Mouse (Mus musculus) heart, embryonic 16.5 days (tissue): ENCODE data around the gene Tmcc3. TPM values are rescaled to one million over a fixed set of nuclear protein-coding genes. Genes with fewer than 3 reads are reported as not detected.

ENCODE experiments used
- ATAC-seq: fragments of 200-750 bp; cut with Nextera tagmentation; replicated peaks from 2 replicates; pipeline ENCODE4 v1.8.0; 2017; ENCODE audit warnings: moderate number of reproducible peaks; ENCODE audit not compliant: insufficient read depth, low FRiP score; ENCODE audit errors: extremely low read depth
- H3K27ac ChIP-seq: fragments of 300-500 bp; sonication (generic); 2 replicates; pipeline ENCODE4 v1.5.1; 2014; ENCODE audit warnings: mild to moderate bottlenecking, low read length, control low read depth, moderate library complexity
- H3K27me3 ChIP-seq: fragments of 300-500 bp; sonication (generic); 2 replicates; pipeline ENCODE4 v1.6.1; 2014; ENCODE audit warnings: low read length, mixed read lengths; ENCODE audit not compliant: control insufficient read depth, insufficient read depth
- H3K36me3 ChIP-seq: fragments of 300-500 bp; sonication (generic); 2 replicates; pipeline ENCODE4 v1.6.1; 2014; ENCODE audit not compliant: control insufficient read depth, insufficient read depth
- H3K4me1 ChIP-seq: fragments of 300-500 bp; sonication (generic); 2 replicates; pipeline ENCODE4 v1.6.1; 2014; ENCODE audit warnings: low read length, mixed read lengths; ENCODE audit not compliant: control insufficient read depth, insufficient read depth
- H3K4me2 ChIP-seq: fragments of 300-500 bp; sonication (generic); 2 replicates; pipeline ENCODE4 v1.6.1; 2014; ENCODE audit warnings: low read depth, mild to moderate bottlenecking, control low read depth, low read length
- H3K4me3 ChIP-seq: fragments of 300-500 bp; sonication (generic); 2 replicates; pipeline ENCODE4 v1.5.1; 2014; ENCODE audit warnings: mild to moderate bottlenecking, control low read depth, low read length
- H3K9ac ChIP-seq: fragments of 300-500 bp; sonication (generic); 2 replicates; pipeline ENCODE4 v1.6.1; 2014; ENCODE audit warnings: low read length, control low read depth
- H3K9me3 ChIP-seq: fragments of 300-500 bp; sonication (generic); replicated peaks from 2 replicates; pipeline ENCODE4 v1.6.1; 2016; ENCODE audit warnings: low read length; ENCODE audit not compliant: control insufficient read depth
- whole genome bisulfite sequencing: fragments of 180-500 bp; shearing (Covaris S2); extraction: QIAGEN DNeasy Blood & Tissue Kit; methylation state at CpG from one replicate; pipeline ENCODE4 v1.1.7; 2014; 5-methylcytosine and 5-hydroxymethylcytosine counted together
- polyA plus RNA-seq: library from polyadenylated mRNA; unstranded; fragments of >200 nt; fragmentation: Nextera tagmentation; extraction: Ambion mirVana; gene quantifications from 2 replicates; pipeline ENCODE4 v1.2.1, GENCODE M21; 2015

The Tmcc3 gene
- polyA plus RNA-seq, 1 experiment from 2014 or later = 11.4 TPM

GRCm38 (mm10) chr10:94313146-94313545, 1.4 kb downstream of the Tmcc3 start:
- Histone ChIP-seq H3K27me3 (peaks cover 5% of the 10 kb centered on the region), H3K9ac (no peak overlapping the region), H3K9me3 (no peaks in the 10 kb centered on the region), H3K4me2 (no peak overlapping the region), H3K4me1 (peaks cover 4% of the 10 kb centered on the region; the same call in 1 of the 2 replicates), H3K4me3 (no peak overlapping the region), H3K27ac (no peak overlapping the region), H3K36me3 (no peaks in the 10 kb centered on the region)
- no peak for ATAC-seq
- WGBS = 81% methylated on average over 4 of the region's 4 CpGs

GRCm38 (mm10) chr10:94318574-94318973, 6.8 kb downstream of the Tmcc3 start:
- no peaks in the 10 kb centered on the region for H3K9me3 ChIP-seq
- no peak overlapping the region for H3K4me3 ChIP-seq
- WGBS = 57% methylated on average over 4 of the region's 4 CpGs
- ATAC-seq = no peak
- H3K27ac ChIP-seq = no peak overlapping the region
- no peaks in the 10 kb centered on the region for H3K4me1 ChIP-seq
- H3K4me2 ChIP-seq = no peak overlapping the region
- H3K36me3 ChIP-seq = no peaks in the 10 kb centered on the region
- no peak overlapping the region for H3K9ac ChIP-seq
- no peaks in the 10 kb centered on the region for H3K27me3 ChIP-seq

DNA sequence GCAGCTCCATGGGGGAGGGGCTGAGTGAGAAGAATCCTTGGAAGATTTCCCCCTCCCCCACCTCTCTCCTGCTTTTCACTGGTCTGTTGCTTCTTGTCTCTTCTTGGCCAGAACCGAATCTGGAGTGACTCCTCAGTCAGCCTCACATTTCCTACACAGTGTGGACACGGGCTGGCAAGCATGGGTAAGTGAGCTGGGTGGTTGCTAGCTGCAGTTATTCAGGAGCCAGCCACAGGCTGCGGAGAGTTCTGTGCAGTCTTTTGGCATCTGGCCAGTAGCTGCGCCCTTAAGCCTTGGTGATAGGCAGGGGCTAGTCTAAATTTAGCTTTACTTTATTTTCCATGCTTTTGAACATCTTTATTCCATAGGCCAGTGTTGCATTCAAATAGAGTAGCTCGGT, 18.2 kb downstream of the Tmcc3 start:
- Histone ChIP-seq H3K4me1 (peaks cover 14% of the 10 kb centered on the region), H3K36me3 (no peaks in the 10 kb centered on the region), H3K9me3 (peaks cover 4% of the 10 kb centered on the region), H3K9ac (no peak overlapping the region), H3K4me2 (peak overlapping the region; percentile 56), H3K27ac (peak overlapping the region; percentile 51), H3K27me3 (no peaks in the 10 kb centered on the region), H3K4me3 (peak overlapping the region; percentile 22; the same call in 1 of the 2 replicates)
- peak; percentile 80 for ATAC-seq
- 14% methylated on average over 5 of the region's 5 CpGs for WGBS

- WGBS = 87% methylated on average over 16 of the region's 16 CpGs
- no peaks in the 10 kb centered on the region for H3K36me3 ChIP-seq
- H3K4me3 ChIP-seq = no peak overlapping the region
- no peaks in the 10 kb centered on the region for H3K27me3 ChIP-seq
- no peaks in the 10 kb centered on the region for H3K9me3 ChIP-seq
- H3K4me2 ChIP-seq = no peak overlapping the region
- peaks cover 15% of the 10 kb centered on the region for H3K4me1 ChIP-seq
- no peak overlapping the region for H3K27ac ChIP-seq
- ATAC-seq = no peak
- no peak overlapping the region for H3K9ac ChIP-seq
Observed at GRCm38 (mm10) chr10:94332358-94333137, 20.8 kb downstream of the Tmcc3 start.

- Histone ChIP-seq H3K9me3 (no peaks in the 10 kb centered on the region), H3K4me2 (no peak overlapping the region), H3K4me3 (no peak overlapping the region), H3K27me3 (no peaks in the 10 kb centered on the region), H3K4me1 (peaks cover 15% of the 10 kb centered on the region), H3K36me3 (no peaks in the 10 kb centered on the region), H3K27ac (no peak overlapping the region), H3K9ac (no peak overlapping the region)
- WGBS = 79% methylated on average over 8 of the region's 8 CpGs
- ATAC-seq = no peak
Observed at GRCm38 (mm10) chr10:94333328-94333727, 21.6 kb downstream of the Tmcc3 start.

- 67% methylated on average over 10 of the region's 10 CpGs for WGBS
- Histone ChIP-seq H3K36me3 (no peaks in the 10 kb centered on the region), H3K27me3 (no peaks in the 10 kb centered on the region), H3K9me3 (no peaks in the 10 kb centered on the region), H3K4me2 (no peak overlapping the region), H3K4me1 (peaks cover 11% of the 10 kb centered on the region), H3K9ac (no peak overlapping the region), H3K4me3 (no peak overlapping the region), H3K27ac (no peak overlapping the region)
- no peak for ATAC-seq
Observed at GRCm38 (mm10) chr10:94335047-94335446, 23.3 kb downstream of the Tmcc3 start.

- Histone ChIP-seq H3K4me2 (no peak overlapping the region), H3K4me1 (0 out of 2 replicates have a peak, but pooled peaks cover 4% of the 10 kb centered on the region), H3K4me3 (no peak overlapping the region), H3K9ac (no peak overlapping the region), H3K36me3 (no peaks in the 10 kb centered on the region), H3K27ac (no peak overlapping the region), H3K9me3 (no peaks in the 10 kb centered on the region), H3K27me3 (no peaks in the 10 kb centered on the region)
- WGBS = 87% methylated on average over 6 of the region's 6 CpGs
- ATAC-seq = no peak
Observed at GRCm38 (mm10) chr10:94336071-94336470, 24.3 kb downstream of the Tmcc3 start.

GRCm38 (mm10) chr10:94341501-94341900, 29.8 kb downstream of the Tmcc3 start:
- H3K9ac ChIP-seq = no peak overlapping the region
- H3K9me3 ChIP-seq = no peaks in the 10 kb centered on the region
- no peak overlapping the region for H3K4me3 ChIP-seq
- peaks cover 3% of the 10 kb centered on the region; the same call in 1 of the 2 replicates for H3K4me1 ChIP-seq
- no peaks in the 10 kb centered on the region for H3K36me3 ChIP-seq
- H3K4me2 ChIP-seq = peak overlapping the region; percentile 36
- WGBS = 57% methylated on average over 17 of the region's 17 CpGs
- no peak overlapping the region for H3K27ac ChIP-seq
- no peak for ATAC-seq
- H3K27me3 ChIP-seq = no peaks in the 10 kb centered on the region

GRCm38 (mm10) chr10:94342256-94342655, 30.5 kb downstream of the Tmcc3 start:
- 73% methylated on average over 7 of the region's 7 CpGs for WGBS
- H3K9me3 ChIP-seq = no peaks in the 10 kb centered on the region
- no peak for ATAC-seq

More at GRCm38 (mm10) chr10:94342256-94342655, 30.5 kb downstream of the Tmcc3 start:
- no peak overlapping the region for H3K4me2 ChIP-seq
- H3K9ac ChIP-seq = no peak overlapping the region
- H3K4me3 ChIP-seq = no peak overlapping the region
- no peak overlapping the region for H3K27ac ChIP-seq
- H3K27me3 ChIP-seq = no peaks in the 10 kb centered on the region
- H3K4me1 ChIP-seq = peaks cover 3% of the 10 kb centered on the region; the same call in 1 of the 2 replicates
- H3K36me3 ChIP-seq = no peaks in the 10 kb centered on the region
